Mouse (Mus musculus) embryo, embryonic 10 days (tissue): ENCODE results near the gene Ksr2.

Experiments used
- DNase-seq: peaks from one replicate; pipeline ENCODE4 v3.0.0-alpha.2; 2015; ENCODE audit warnings: low spot score

Gene Ksr2

GRCm38 (mm10) chr5:117482013-117482412 is 68.2 kb downstream of the Ksr2 start:
- no peak for DNase-seq

- no peak for DNase-seq
These were observed 71.6 kb downstream of the Ksr2 start for GRCm38 (mm10) chr5:117485411-117485810.

GRCm38 (mm10) chr5:117486092-117486491 is 72.3 kb downstream of the Ksr2 start:
- DNase-seq, result no peak

GRCm38 (mm10) chr5:117488155-117488554 is 74.4 kb downstream of the Ksr2 start:
- DNase-seq, result no peak

GRCm38 (mm10) chr5:117488670-117489325 is 75.0 kb downstream of the Ksr2 start:
- DNase-seq, result no peak

- peak; percentile 84 for DNase-seq
These were observed 79.4 kb downstream of the Ksr2 start for GRCm38 (mm10) chr5:117492933-117493863.

- DNase-seq, result peak; percentile 82
These were observed 80.1 kb downstream of the Ksr2 start for GRCm38 (mm10) chr5:117493947-117494346.

GRCm38 (mm10) chr5:117497084-117497483 is 83.3 kb downstream of the Ksr2 start:
- peak; percentile 51 for DNase-seq

GRCm38 (mm10) chr5:117502611-117503010 is 88.8 kb downstream of the Ksr2 start:
- no peak for DNase-seq

- no peak for DNase-seq
These were observed 90.6 kb downstream of the Ksr2 start for GRCm38 (mm10) chr5:117504431-117504830.

- peak; percentile 58 for DNase-seq
These were observed 91.4 kb downstream of the Ksr2 start for GRCm38 (mm10) chr5:117505204-117505603.

GRCm38 (mm10) chr5:117505769-117506168 is 92.0 kb downstream of the Ksr2 start:
- no peak for DNase-seq

GRCm38 (mm10) chr5:117506406-117506805 is 92.6 kb downstream of the Ksr2 start:
- peak; percentile 70 for DNase-seq

GRCm38 (mm10) chr5:117509511-117510375 is 95.9 kb downstream of the Ksr2 start:
- peak; percentile 76 for DNase-seq

GRCm38 (mm10) chr5:117510864-117511263 is 97.1 kb downstream of the Ksr2 start:
- DNase-seq, result no peak

- DNase-seq, result no peak
These were observed 101.6 kb downstream of the Ksr2 start for GRCm38 (mm10) chr5:117515396-117515795.

- no peak for DNase-seq
These were observed 102.1 kb downstream of the Ksr2 start for GRCm38 (mm10) chr5:117515861-117516260.

- peak; percentile 83 for DNase-seq
These were observed 102.8 kb downstream of the Ksr2 start for GRCm38 (mm10) chr5:117516597-117516996.

GRCm38 (mm10) chr5:117519858-117520495 is 106.2 kb downstream of the Ksr2 start:
- no peak for DNase-seq

- no peak for DNase-seq
These were observed 107.4 kb downstream of the Ksr2 start for GRCm38 (mm10) chr5:117521156-117521555.

GRCm38 (mm10) chr5:117521701-117522100 is 107.9 kb downstream of the Ksr2 start:
- DNase-seq, result no peak

GRCm38 (mm10) chr5:117522471-117522870 is 108.7 kb downstream of the Ksr2 start:
- DNase-seq, result no peak
